Mouse (Mus musculus): ENCODE measurements around the gene Slc5a4a.

GRCm38 (mm10) chr10:76120124-76120711 is 27.0 kb upstream of the Slc5a4a start:
- TF ChIP-seq TAL1 (IDR thresholded peaks at IDR 0.05; ENCODE audit: low read length) (no peak), GATA1 (IDR thresholded peaks at IDR 0.05; ENCODE audit: low read length) (no peak)

Measured in erythroblast, embryonic 14.5 days (primary cell).